Mouse (Mus musculus) lung, postnatal 0 days (tissue): Measurements from ENCODE around the gene Naaa. TPM values are rescaled to one million over a fixed set of nuclear protein-coding genes. Genes with fewer than 3 reads are reported as not detected.
A peak's percentile ranks its signal among the peaks of the same experiment; 100 is the strongest.

ENCODE experiments used
- ATAC-seq: fragments of 200-750 bp; cut with Nextera tagmentation; 2 replicates; pipeline ENCODE4 v1.8.0; 2017; ENCODE audit warnings: moderate library complexity
- DNase-seq: peaks from one replicate; pipeline ENCODE4 v3.0.0-alpha.2; 2016; ENCODE audit warnings: low spot score
- H3K27ac ChIP-seq: fragments of 300-500 bp; sonication (generic); 2 replicates; pipeline ENCODE4 v1.5.1; 2014; ENCODE audit warnings: antibody characterized with exemption, mild to moderate bottlenecking, low read length, mixed read lengths
- H3K27me3 ChIP-seq: fragments of 300-500 bp; sonication (generic); replicated peaks from 2 replicates; pipeline ENCODE4 v1.6.1; 2014; ENCODE audit warnings: low read length, mixed read lengths; ENCODE audit not compliant: insufficient read depth
- H3K36me3 ChIP-seq: fragments of 300-500 bp; sonication (generic); 2 replicates; pipeline ENCODE4 v1.6.1; 2014; ENCODE audit warnings: low read length, mixed read lengths; ENCODE audit not compliant: insufficient read depth
- H3K4me1 ChIP-seq: fragments of 300-500 bp; sonication (generic); 2 replicates; pipeline ENCODE4 v1.6.1; 2014; ENCODE audit warnings: antibody characterized with exemption, low read depth, low read length, mixed read lengths; ENCODE audit not compliant: insufficient read depth
- H3K4me2 ChIP-seq: fragments of 300-500 bp; sonication (generic); replicated peaks from 2 replicates; pipeline ENCODE4 v1.6.1; 2014; ENCODE audit warnings: low read depth, mild to moderate bottlenecking, low read length, moderate library complexity, mixed read lengths
- H3K4me3 ChIP-seq: fragments of 300-500 bp; sonication (generic); 2 replicates; pipeline ENCODE4 v1.5.1; 2014; ENCODE audit warnings: low read depth, low read length
- H3K9ac ChIP-seq: fragments of 300-500 bp; sonication (generic); replicated peaks from 2 replicates; pipeline ENCODE4 v1.6.1; 2014; ENCODE audit warnings: low read depth, mild to moderate bottlenecking
- H3K9me3 ChIP-seq: fragments of 300-500 bp; sonication (generic); 2 replicates; pipeline ENCODE4 v1.6.1; 2016; ENCODE audit warnings: low read length, mixed read lengths
- CTCF ChIP-seq: IDR thresholded peaks from 2 replicates; pipeline ENCODE4 v1.5.1; 2016; ENCODE audit warnings: antibody characterized with exemption, mild to moderate bottlenecking
- EP300 ChIP-seq: IDR thresholded peaks from 2 replicates; pipeline ENCODE4 v1.6.1; 2016; ENCODE audit warnings: antibody characterized with exemption, mild to moderate bottlenecking, control low read depth
- WGBS: fragments of 180-500 bp; shearing (Covaris S2); extraction: QIAGEN DNeasy Blood & Tissue Kit; methylation state at CpG from one replicate; pipeline ENCODE4 v1.1.7; 2014; 5-methylcytosine and 5-hydroxymethylcytosine counted together
- polyA plus RNA-seq: library from polyadenylated mRNA; unstranded; fragments of >200 nt; fragmentation: Nextera tagmentation; extraction: Ambion mirVana; gene quantifications from 2 replicates; pipeline ENCODE4 v1.2.1, GENCODE M21; 2015

Naaa gene
- polyA plus RNA-seq = 27.2 and 27.8 TPM in 2 replicates

DNA sequence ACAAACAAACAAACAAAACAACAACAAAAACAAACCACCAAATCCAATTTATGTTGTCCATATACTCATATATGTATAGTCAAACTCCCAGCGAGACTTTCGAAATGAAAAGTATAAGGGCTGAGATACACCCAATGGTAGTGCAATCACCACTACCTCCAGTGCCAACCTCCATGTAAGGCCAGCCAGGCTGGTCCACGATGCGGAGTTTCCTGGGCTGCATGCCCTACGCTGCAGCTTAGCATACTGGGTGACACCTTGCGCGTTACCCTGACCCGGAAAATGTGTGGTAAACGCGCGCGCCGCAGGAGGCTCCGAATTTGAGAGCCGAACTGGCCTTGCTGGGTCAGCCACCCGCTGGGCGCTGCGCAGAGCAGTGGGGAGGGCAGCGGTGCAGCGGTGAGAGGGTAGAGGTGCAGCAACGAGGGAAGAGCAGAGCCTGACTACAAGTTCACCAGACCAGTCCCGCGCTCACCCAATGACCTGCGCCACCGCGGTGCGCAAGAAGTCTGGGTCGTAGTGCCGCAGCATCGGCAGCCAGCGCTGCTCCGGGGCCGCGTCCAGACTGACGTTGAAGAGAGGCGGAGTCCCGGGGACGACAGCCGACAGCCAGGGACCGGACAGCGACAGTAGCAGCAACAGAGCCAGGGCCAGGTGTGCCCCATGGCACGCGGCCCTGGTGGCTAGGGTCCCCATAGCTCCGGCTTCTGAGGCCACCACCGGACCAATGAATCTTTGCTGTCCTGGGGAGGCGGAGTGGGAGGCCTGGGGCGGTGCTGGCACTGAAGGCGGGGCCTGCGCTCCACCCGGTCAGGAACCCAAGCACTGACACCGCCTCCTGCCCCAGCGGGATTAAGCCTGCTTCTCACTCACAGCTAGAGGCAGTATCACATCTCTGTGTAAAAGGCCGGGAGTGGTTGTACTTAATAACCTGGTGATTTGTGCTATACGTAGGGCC lies at the start of gene Naaa:
TSS of gene Naaa (minus strand) at position 734 of the 958 bp plus-strand sequence.
- ATAC-seq (peak; percentile 97), DNase-seq (peak; percentile 93)
- Histone ChIP-seq H3K4me3 (peak within 1 kb of the TSS; percentile 60), H3K36me3 (no peaks in the 10 kb centered on the region), H3K9me3 (no peaks in the 10 kb centered on the region), H3K4me2 (peak within 1 kb of the TSS; percentile 63), H3K9ac (peak within 1 kb of the TSS; percentile 6; the same call in 1 of the 2 replicates), H3K27me3 (no peaks in the 10 kb centered on the region), H3K4me1 (0 out of 2 replicates have a peak, but pooled peaks cover 4% of the 10 kb centered on the region), H3K27ac (peak within 1 kb of the TSS; percentile 80)
- TF ChIP-seq CTCF (peak; percentile 71), EP300 (no peak)
- 5% methylated on average over 50 of the region's 54 CpGs for WGBS

DNA sequence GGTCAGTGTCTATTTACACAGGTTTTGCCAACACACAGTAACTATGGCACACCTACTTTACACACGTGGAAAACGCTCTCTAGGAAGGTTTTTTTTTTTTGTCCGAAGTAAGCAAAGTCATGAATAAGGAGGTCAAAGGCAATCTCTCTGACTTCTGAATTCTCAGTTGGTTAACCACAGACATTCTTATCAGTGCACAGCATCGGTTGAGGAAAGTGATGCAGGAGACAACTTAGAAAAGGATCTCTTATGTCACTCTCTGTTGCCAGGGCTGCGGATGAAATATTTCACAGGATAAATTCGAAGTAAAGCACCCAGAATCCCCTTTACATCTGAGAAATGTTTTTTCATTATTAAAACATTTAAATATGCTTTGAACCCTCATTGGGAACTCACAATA lies 49.4 kb upstream of the Naaa start:
- TF ChIP-seq CTCF (no peak), EP300 (no peak)
- DNase-seq = no peak
- Histone ChIP-seq H3K27ac (no peak overlapping the region), H3K4me3 (no peak overlapping the region), H3K9me3 (no peaks in the 10 kb centered on the region), H3K36me3 (no peaks in the 10 kb centered on the region), H3K27me3 (no peaks in the 10 kb centered on the region), H3K9ac (no peak overlapping the region), H3K4me2 (no peak overlapping the region), H3K4me1 (0 out of 2 replicates have a peak, but pooled peaks cover 6% of the 10 kb centered on the region)
- WGBS = 64% methylated on average over 6 of the region's 6 CpGs
- no peak for ATAC-seq

DNA sequence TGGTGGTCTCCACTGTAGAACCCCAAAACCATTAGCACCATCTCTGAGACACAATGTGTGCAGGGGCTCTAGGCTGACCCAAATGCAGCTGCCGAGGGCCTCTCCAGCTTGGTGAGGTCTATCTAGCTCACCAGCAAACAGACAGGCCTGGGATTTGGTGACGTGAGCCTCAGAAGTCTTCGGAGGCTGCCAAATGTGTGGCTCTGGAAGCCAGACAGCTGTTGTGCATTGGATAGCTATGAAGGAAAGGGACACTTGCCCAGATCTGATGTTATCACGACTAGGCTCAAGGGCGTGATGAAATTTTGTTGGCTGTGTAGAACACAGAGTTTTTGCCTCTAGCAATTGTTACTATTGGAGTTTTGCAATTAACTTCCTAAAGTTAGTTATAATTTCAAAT lies 45.3 kb upstream of the Naaa start:
- TF ChIP-seq EP300 (peak; percentile 37), CTCF (no peak)
- H3K27ac ChIP-seq = peak overlapping the region; percentile 34
- no peaks in the 10 kb centered on the region for H3K9me3 ChIP-seq
- no peak overlapping the region for H3K9ac ChIP-seq
- no peak overlapping the region for H3K4me2 ChIP-seq
- no peaks in the 10 kb centered on the region for H3K27me3 ChIP-seq
- H3K36me3 ChIP-seq = no peaks in the 10 kb centered on the region
- no peaks in the 10 kb centered on the region for H3K4me1 ChIP-seq
- peak; percentile 92 for DNase-seq
- no peak overlapping the region for H3K4me3 ChIP-seq
- 49% methylated on average over 5 of the region's 5 CpGs for WGBS
- peak; percentile 92 for ATAC-seq

DNA sequence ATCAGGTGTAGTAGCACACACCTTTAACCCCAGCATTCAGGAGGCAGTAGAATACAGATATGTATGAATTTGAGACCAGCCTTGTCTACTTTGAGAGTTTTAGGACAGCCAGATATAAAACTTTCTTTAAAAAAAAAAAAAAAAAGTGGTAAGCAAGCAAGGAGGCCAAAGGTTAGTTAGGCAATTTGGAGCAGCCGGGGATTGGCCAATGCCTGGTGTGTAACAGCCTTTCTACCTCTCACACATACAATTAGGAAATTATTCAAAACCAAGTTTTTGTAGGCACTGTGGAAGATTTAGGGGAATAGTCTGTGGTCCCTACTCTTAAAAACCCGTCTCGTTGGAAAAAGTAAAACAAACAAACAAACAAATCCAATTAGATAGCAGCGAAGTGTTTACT lies 44.6 kb upstream of the Naaa start:
- Histone ChIP-seq H3K9ac (no peak overlapping the region), H3K9me3 (no peaks in the 10 kb centered on the region), H3K4me1 (no peaks in the 10 kb centered on the region), H3K4me2 (no peak overlapping the region), H3K27me3 (no peaks in the 10 kb centered on the region), H3K4me3 (no peak overlapping the region), H3K27ac (peak overlapping the region; percentile 38), H3K36me3 (no peaks in the 10 kb centered on the region)
- peak; percentile 50; the same call in 1 of the 2 replicates for ATAC-seq
- peak; percentile 69 for DNase-seq
- TF ChIP-seq EP300 (no peak), CTCF (no peak)
- 60% methylated on average over 4 of the region's 4 CpGs for WGBS

DNA sequence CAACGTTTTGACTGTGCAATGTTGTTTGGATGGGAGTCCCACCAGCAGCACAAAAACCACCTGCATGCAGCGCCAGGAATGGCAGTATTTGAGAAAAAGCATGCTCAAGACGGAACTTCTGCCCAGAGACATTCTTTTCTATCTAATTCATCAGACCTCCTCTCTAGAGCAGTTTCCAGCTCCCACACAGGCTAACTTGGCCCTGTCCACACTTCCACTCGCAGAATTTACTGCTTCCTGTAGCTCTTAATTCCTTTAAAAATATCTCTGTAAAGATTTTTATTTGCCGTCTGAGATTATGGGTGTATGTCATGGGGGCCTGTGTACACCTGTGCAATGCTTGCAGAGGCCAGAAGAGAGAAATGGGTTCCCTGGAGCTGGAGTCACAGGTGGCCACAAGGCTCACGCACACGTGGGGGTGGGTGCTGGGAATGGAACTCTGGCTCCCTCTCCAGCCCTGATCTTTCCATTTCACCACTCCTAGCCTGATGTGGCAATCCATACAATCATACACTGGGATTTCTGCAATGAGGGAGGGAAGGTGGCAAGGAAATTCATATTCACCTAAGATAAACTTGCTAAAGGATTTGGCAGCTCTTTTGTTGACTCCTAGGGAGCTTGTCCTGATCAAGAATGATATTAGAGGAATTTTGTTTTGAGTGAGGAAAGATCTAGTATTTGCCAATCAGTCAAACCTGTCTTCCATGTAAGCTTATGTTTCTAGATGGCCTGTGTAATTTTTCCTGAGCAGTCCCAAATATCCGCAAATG lies 43.8 kb upstream of the Naaa start:
- no peaks in the 10 kb centered on the region for H3K36me3 ChIP-seq
- H3K27me3 ChIP-seq = no peaks in the 10 kb centered on the region
- H3K9me3 ChIP-seq = no peaks in the 10 kb centered on the region
- TF ChIP-seq EP300 (no peak), CTCF (peak; percentile 14; the same call in 1 of the 2 replicates)
- no peaks in the 10 kb centered on the region for H3K4me1 ChIP-seq
- ATAC-seq (0 out of 2 replicates have a peak, but pooled peaks have one; percentile 23), DNase-seq (peak; percentile 57)
- H3K4me2 ChIP-seq = no peak overlapping the region
- H3K9ac ChIP-seq = no peak overlapping the region
- H3K27ac ChIP-seq = no peak overlapping the region
- 56% methylated on average over 8 of the region's 8 CpGs for WGBS
- H3K4me3 ChIP-seq = no peak overlapping the region

DNA sequence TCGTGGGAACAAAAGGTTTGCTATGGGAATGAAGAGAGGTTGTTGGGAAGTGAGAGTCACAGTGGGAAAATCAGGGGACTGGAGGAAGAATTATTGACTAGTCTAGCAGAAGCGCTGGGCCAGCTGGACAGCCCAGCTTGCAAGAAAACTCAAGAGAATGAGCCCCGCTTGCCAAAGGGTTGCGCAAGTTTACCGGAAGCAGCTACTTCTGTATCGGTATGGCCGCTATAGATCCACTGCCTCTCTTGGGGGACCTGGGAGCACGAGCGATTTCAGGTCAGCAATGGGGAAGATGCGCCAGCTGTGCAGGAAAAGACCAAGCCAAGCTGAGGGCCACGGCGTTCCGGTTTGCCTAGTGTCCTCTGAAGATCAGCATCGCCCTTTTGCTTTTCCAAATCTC lies 40.6 kb upstream of the Naaa start:
- H3K4me1 ChIP-seq = no peaks in the 10 kb centered on the region
- no peak overlapping the region for H3K4me3 ChIP-seq
- TF ChIP-seq EP300 (no peak), CTCF (no peak)
- 79% methylated on average over 14 of the region's 14 CpGs for WGBS
- no peak for ATAC-seq
- no peak for DNase-seq
- no peak overlapping the region for H3K27ac ChIP-seq
- H3K36me3 ChIP-seq = no peaks in the 10 kb centered on the region
- no peaks in the 10 kb centered on the region for H3K9me3 ChIP-seq
- no peak overlapping the region for H3K9ac ChIP-seq
- H3K4me2 ChIP-seq = no peak overlapping the region
- H3K27me3 ChIP-seq = no peaks in the 10 kb centered on the region
